Mouse (Mus musculus) erythroblast, embryonic 14.5 days (primary cell): Measurements from ENCODE around the gene Prdm16.

Source experiments
- GATA1 ChIP-seq: IDR thresholded peaks from 2 replicates; pipeline ENCODE4 v1.6.1; 2012; ENCODE audit warnings: low read length, inconsistent platforms, mixed read lengths
- TAL1 ChIP-seq: IDR thresholded peaks from 3 replicates; pipeline ENCODE4 v1.6.1; 2012; ENCODE audit warnings: low read length, inconsistent platforms, mixed read lengths

- TF ChIP-seq GATA1 (no peak), TAL1 (no peak)
These were observed 96.0 kb downstream of the Prdm16 start for GRCm38 (mm10) chr4:154540671-154541070.
